Mouse (Mus musculus) urinary bladder, postnatal 36 days (tissue): ENCODE results near the gene Dnah2.
"Not testable (repeated sequence)": the region's sequence is repeated elsewhere in the genome, so short reads cannot be mapped to it uniquely, and the experiment has no call there.

Experiments used
- DNase-seq, 2 experiments: peaks; one replicate each; pipeline ENCODE4 v3.0.0; 2022; ENCODE audit warnings: low spot score in 2 of 2, mixed read lengths in 1 of 2

Gene Dnah2

DNA sequence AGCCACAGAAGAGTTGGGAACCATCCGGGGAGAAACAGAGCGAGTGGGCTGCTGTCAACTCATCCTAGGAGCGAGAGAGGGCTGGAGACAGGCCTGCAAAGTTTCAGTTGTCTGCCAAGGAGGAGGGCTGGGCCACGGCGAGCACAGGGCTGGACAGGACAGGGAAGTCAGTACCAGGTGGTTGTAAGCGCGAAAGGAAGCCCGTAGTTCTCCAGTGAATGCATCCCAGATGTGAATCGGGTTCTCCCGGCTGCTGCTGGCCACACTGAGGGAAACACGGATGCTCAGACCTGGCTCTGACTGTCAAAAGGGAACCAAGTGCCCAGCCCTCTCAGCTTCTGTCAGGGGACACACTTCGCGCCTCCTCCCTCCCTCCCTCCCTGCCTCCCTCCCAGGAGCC is 14.5 kb upstream of the Dnah2 start:
- no peak for DNase-seq

DNA sequence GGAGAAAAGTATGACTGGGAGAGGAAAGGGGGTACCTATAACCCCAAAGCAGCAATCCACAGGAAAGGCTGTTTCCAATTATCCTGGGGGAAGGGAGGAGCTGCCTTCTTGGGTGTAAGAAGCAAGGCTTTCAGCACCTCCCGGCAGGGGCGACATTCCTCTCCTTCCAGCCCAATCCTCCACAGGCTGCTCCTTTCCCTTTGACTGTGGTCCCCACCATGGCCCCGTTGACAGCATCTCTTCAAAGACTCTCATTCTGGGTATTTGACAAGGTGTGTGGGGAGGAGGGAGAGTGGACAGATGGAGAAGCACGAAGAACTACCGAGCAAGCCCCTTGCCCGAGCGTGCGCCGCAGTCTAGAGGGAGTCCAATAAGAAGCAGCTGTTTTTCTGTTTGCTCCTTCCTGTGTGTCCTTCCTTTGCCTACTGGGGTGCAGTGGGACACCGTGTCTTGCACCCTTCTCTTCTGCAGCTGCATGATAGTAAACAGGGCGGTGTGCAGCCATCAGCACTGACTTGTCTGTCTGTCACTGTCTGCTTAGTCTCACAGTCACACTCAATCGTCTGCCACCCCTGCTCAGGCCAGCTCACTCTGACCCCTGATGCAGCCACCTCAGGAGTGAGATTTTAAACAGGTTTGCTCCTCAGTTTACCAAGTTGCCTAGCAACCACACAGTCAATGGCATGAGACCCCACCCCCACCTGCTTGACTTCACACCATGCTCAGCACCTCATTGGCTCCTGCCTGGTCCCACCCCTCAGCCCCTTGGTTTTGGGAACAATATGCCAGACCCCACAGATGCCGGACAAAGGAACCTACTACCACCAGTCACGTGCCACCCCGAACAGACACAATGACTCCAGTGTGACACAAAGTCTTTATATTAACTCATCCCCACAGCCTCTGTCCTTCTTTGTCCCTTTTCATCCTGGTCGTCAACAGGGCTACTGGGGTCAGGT is 12.3 kb upstream of the Dnah2 start:
- no peak for DNase-seq

DNA sequence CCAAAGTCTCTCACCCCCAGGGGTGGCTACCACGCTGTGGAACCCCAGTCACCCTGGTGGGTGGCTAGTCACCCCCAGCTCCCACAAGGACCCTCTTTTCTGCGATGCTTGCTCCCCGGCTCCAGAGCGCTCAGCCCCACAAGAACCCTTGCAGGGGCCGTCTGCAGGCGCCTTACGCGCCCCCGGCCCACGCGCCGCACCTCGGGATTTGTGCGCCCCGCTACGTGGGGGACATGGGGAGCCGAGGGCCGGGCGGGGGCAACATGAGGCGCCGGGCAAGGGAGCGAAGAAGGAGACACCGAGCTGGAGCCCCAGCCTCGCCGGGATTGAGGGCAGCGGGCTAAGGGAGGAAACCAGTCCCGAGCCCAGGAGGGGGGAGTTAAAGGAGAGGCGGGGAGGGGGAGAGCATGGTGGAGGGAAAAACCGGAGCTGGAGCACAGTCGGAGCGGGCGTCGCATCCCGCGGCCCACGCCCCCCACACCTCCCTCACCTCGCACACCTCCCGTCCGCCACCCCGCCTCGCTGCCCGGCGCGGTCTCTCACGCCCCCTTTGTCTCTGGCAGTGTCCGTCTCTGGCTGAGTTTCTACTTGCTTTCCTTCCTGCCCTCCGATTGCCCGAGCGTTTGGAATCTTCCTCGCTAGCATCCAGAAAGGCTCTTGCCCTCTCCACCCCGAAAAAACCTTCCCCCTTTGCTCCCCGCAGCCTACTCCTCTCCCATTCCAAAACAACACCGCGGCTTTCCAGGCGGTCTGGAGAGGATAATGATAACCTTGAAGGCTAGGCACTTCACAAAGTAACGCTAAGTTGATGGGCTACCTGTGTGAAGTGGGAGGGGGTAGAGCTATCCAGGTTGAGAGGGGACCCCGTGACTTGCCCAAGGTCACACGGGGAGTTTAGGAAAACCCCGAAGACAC is 11.2 kb upstream of the Dnah2 start, which contains the start of gene Efnb3:
Gene Efnb3, minus strand, starts transcription at position 355 of the 915 bp plus-strand sequence.
- no peak for DNase-seq

DNA sequence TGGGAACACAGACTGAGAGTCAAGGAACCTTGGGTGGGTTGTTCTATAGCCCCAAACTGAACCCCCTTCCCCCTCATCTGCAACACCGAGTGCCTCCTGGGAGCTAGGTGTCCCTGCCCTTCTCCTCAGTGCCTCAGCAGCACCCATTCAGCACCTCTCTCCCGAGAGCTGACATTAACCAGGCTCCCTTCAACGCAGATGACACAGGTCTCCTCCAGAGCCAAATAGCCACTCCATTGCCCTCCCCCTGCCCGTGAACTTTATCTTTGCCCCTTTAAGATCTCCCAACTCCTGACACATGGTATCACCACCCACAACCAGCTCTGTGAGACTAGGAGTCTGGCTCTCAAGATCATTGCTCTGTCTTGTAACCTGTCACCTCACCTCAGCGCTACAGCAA is 10.3 kb upstream of the Dnah2 start:
- no peak for DNase-seq

DNA sequence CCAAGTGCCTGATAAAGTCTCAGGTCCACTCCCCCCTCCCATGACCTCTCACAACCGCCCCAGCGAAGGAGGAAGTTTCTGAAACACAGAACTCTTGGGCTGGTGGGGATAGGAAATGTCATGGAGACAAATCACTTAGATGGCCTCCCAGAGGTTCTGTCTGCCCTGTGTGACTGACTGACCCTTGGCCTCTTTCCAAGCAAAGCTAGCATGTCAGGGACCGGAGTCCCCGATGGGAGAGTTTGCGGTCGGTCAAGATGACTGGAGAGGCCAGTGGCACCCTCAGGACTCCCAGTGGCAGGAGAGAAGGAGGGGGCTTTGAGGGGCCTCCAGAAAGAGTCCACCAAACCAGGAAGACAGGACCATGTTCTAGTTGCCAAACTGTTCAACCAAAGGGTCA is 9.8 kb upstream of the Dnah2 start:
- no peak for DNase-seq

DNA sequence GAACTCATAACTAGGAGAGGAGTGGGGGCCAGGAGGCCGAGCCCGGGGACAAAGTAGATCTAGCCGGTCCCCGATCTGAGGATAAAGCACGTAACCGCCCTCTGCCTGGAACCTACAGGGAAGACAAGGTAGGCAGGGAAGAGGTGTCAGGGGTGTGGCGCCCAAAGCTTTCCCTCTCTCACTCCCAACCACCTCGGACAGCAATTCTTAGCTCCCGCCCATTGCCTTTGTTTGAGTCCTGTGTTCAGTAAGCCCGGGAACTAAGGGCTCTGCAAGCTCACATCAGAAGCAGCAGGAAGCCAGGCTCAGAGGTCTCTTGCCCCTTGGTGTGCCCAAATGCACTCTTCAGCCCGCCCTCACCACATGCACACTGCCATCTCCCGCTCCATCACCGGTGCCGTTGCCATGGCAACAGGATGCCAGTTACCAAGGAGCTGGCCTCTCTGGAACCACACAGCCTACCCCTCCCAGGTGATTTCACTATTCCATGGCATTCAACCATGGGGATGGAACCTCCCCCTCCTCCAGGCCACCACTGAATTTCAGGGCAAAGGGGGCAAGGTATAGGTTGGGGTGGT is 8.6 kb upstream of the Dnah2 start:
- no peak for DNase-seq

DNA sequence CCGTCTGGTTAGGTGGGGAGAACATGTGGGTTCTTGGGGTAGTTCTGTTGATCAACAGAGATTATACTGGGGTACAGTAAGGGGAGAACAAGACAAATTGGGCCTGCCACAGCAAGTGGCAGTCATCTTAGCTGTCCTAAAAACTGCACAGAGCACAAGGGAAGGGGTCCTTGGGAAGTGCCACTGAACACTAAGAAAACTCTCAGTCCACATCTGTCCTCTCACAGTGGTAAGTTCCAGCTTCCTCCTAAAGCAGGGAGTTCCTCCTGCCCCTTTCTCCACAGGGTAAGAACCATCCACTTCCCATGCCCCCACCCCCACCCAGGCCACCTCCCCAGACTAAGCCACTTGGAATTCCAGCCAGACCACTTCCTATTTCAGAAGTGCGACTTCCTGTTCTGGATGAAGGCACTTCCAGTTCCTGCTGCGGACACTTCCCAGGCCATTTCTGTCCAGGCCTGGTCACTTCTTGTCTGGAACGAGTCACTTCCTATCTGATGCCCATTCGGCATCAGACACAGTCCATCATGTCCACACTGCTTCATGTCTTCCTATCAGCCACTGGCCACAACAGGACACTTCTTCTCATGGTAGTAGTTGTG is 5.7 kb upstream of the Dnah2 start:
- no peak for DNase-seq

DNA sequence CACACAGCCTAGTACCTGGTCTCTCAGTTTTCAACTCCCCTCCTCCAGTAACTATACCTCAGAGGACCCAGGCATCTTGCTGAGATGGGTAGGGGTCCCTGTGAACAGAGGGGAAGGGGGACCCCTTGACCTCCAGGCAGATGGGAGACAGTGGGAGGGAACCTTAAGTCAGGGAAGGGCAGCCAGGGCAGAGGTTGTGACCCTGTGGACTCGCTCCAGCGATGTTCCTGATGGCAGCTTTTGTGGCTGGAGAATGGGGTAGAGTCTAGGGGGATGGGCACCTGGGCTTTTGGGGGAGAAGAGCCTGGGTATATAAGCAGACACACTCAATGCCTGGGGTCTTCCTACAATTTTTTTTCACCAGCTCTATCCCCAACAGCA is 4.4 kb upstream of the Dnah2 start:
- no peak for DNase-seq

DNA sequence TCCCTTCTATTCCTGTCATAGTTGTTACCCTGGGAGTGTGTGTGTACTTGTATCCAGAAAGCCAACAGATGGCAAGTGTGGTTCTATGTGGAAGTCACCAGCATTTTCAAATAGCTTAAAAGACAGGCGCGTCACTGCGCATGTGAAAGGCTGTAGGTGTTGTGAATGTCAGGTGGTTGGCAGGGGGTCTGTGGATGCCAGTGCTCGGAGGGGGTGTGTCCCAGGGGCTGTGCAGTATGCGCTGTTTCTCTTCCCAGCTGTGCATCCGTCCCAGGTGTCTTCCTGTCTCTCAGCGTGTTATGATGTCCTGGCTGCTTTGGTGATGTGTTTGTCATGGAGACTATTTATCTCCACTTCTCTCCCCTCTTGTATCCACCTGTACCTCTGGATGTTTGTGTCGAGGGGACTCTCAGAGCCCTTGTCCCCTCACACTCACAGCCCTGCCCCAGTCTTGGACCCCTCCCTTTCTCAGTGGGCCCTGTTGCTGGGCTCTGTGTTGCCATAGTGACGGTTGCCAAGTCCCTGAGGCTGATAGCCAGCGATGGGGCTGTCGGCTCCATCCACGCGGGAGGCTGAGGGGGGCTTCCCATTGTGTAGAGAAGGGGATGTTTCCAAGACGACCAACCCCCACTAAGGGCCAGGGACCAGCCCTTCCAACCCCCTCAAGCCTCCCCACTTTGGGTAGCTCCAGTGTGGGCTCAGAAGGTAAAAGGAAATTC is 3.9 kb upstream of the Dnah2 start:
- no peak for DNase-seq

DNA sequence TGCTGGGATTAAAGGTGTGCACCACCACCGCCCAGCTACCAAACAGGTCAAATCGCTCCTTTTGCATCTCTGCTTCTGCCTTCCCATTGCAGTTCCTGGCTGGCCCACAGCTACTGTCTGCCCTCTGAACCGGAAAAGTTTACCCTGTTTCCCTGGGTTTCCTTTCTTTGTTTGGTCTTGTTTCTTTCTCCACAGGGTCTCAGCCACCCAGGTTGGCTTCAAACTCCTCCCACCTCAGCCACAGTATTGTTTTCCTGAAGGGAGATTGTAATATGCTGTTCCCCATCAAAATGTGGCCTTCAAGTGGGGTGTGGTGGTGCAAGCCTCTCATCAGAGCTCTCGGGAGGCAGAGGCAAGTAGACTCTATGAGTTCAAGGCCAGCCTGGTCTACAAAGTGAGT is 2.4 kb upstream of the Dnah2 start:
- no peak for DNase-seq

DNA sequence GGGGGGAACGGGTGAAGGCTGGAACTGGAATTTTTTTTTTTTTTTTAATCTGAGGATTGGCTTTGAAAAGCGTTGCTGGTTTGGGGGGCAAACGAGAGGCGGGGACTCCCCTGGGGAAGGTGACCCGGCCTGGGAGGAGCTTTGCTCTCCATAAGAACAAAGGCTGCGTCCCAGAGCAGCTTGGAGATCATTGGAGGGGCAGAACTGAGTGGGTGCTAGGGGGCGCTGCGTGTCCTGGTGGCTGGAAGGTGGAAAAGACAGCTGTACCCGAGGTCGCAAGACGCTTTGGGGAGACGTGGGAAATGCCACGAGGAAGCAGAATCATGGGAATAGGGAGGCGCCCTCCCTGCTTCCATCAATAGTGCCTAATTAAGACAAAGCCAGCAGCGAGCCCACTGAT is 1.8 kb downstream of the Dnah2 start:
- DNase-seq, result peak; percentile 19 to 33

DNA sequence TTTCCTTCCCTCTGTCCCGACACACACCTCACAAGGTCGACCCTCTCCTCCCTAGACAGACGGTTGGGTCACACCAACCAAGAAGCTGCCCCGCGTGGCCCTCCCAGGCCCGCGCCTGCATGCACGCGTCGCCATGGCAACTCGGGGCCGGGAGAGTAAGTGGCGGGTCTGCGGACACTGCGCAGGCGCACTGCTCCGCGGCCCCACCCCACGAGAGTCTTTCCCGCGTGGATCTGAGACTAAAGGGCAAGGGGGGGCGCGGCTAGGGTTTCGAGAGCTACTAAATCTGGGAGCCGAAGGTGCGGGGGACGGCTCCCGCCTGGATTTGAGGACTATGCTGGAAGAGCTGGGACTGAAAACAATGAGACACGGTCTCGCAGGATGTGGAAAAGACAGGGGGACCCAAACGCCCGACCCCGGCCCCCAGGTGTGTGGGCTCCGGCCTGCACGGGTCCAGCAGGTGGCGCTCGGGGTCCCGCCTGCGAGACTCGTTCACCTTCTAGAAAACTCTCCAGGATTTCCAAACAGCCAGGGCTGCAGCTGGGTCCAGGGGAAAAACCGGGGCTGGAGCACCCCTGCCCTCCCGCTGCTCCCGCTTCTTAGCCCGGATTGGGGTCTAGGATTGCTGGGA is 2.4 kb downstream of the Dnah2 start:
- peak; percentile 52 to 67 for DNase-seq

DNA sequence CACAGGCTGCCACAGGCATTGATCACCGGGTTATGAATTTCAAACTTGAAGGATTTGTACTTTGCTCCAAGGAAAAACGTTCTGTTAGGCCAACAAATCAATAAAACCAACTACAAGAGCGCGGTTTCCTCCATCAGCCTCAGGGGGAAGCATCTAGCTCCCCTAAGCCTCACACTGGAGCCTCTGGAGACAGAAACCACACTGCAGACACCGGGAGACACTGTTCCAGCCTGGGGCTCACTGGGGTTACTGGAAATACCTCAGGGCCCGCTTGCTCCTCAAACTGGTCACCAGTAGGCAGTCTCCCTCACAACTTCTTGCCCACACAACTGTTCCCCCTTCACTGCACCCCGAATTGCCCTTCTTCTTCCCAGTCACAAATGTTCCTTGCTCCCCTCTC is 3.0 kb downstream of the Dnah2 start:
- no peak for DNase-seq

DNA sequence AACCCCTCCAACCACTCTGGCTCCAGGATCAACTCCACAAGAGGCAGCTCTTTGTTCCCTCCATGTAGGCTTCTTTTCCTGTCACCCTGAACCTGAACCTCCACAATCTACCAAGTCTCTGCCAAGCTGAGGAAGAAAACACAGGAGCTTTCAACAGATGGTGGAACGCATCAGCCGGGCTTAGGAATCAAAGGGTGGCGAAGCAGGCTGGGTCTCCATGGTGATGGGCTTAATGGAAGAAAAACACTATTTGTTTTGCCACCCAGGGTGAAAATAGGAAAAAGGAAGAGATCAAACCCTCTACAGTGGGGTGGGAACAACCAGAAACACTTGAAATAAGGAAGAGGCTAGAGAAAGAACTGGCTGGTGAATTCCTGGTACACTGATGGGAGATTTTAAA is 5.3 kb downstream of the Dnah2 start:
- DNase-seq, result no peak

DNA sequence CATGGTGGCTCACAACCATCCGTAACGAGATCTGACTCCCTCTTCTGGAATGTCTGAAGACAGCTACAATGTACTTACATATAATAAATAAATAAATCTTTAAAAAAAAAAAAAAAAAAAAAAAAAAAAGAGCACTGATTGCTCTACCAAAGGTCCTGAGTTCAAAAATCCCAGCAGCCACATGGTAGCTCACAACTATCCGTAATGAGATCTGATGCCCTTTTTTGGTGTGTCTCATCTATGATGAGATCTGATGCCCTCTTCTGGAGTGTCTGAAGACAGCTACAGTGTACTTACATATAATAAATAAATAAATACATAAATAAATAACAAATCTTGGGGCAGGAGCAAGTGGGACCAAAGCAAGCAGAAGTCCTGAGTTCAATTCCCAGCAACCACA is 7.2 kb downstream of the Dnah2 start:
- DNase-seq, result not testable (repeated sequence)

DNA sequence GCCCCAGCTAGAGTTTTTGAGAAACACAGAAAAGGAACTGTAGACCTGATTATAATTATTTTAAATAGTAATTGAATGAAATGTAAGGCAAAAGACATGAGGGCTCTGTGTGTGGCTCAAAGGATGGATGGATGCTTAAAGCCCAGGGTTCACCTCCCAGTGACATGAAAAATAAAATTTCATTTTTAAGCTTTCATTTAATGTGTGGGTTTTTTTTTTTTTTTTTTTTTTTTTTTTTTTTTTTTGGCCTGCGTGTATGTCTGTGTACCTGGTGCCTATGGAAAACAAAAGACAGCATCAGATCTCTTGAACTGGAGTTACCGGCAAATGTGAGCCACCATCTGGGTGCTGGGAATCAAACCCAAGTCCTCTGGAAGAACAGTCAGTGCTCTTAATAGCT is 8.2 kb downstream of the Dnah2 start:
- no peak for DNase-seq

DNA sequence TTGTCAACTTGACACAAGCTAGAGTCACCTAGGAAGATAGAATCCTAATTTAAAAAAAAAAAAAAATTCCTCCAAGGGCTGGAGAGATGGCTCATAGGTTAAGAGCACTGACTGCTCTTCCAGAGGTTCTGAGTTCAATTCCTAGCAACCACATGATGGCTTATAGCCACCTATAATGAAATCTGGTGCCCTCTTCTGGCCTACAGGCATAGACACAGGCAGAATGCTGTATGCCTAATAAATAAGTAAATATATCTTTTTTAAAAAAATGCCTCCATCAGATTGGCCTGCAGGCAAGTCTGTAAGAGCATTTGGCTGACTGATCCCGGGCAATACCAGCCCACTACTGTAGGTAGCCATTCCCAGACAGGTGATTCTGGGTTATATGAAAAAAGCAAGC is 13.9 kb downstream of the Dnah2 start:
- DNase-seq, result no peak

DNA sequence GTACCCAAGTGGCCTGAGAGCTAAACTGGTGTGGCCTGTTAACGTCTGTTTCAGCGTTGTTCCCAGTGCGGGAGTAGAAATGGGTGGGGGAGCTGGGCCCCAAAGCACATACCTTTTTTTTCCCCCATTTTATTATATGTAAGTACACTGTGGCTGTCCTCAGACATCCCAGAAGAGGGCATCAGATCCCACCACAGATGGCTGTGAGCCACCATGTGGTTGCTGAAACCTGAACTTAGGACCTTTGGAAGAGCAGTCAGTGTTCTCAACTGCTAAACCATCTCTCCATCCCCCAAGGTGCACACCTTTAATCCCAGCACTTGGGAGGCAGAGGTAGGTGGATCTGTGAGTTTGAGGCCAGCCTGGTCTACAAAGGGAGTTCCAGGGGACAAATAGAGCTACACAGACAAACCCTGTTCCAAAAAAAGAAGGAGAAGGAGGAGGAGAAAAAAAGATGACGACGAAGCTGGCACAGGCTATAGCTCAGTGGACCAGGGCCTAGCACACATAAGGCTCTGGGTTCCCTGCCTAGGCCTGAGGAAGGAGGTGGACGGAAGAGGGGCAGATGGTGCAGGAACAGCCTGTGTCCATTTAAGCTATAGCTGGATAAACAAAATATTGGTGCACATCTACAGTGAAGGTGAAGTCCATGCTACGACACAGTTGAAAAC is 16.3 kb downstream of the Dnah2 start:
- DNase-seq, result no peak

DNA sequence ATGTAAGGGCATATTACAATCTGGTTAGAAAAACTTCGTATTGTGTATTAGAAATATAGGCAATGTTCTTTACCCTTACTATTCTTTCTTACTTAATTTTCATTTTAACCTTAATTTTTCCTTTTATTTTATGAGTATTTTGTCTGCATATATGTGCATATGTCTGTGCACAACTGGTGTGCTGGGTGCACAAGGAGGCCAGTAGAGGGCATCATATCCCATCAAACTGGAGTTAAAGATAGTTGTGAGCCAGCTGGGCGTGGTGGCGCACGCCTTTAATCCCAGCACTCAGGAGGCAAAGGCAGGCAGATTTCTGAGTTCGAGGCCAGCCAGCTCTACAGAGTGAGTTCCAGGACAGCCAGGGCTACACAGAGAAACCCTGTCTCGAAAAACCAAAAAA is 18.2 kb downstream of the Dnah2 start:
- not testable (repeated sequence) for DNase-seq

DNA sequence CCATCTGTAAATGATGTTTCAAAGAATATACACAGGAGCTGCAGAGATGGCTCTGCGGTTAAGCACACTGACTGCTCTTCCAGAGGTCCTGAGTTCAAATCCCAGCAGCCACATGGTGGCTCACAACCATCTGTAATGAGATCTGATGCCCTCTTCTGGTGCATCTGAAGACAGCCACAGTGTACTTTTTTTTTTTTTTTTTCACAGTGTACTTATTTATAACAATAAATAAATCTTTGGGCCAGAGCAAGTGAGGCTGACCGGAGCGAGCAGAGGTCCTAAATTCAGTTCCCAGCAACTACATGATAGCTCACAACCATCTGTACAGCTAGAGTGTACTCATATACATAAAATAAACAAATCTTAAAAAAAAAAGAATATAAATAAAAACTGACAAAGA is 18.6 kb downstream of the Dnah2 start:
- DNase-seq, result not testable (repeated sequence)
